Mouse (Mus musculus): Measurements from ENCODE around the gene Arfgef2. TPM values are rescaled to one million over a fixed set of nuclear protein-coding genes. Genes with fewer than 3 reads are reported as not detected.

The Arfgef2 gene
- total RNA-seq, 2 experiments from 2014 or later: 14.8 to 15.2 TPM

GRCm38 (mm10) chr2:166903719-166904282, 98.4 kb downstream of the Arfgef2 start:
- ATAC-seq (replicated peaks; ENCODE audit: poor library complexity): no peak

DNA sequence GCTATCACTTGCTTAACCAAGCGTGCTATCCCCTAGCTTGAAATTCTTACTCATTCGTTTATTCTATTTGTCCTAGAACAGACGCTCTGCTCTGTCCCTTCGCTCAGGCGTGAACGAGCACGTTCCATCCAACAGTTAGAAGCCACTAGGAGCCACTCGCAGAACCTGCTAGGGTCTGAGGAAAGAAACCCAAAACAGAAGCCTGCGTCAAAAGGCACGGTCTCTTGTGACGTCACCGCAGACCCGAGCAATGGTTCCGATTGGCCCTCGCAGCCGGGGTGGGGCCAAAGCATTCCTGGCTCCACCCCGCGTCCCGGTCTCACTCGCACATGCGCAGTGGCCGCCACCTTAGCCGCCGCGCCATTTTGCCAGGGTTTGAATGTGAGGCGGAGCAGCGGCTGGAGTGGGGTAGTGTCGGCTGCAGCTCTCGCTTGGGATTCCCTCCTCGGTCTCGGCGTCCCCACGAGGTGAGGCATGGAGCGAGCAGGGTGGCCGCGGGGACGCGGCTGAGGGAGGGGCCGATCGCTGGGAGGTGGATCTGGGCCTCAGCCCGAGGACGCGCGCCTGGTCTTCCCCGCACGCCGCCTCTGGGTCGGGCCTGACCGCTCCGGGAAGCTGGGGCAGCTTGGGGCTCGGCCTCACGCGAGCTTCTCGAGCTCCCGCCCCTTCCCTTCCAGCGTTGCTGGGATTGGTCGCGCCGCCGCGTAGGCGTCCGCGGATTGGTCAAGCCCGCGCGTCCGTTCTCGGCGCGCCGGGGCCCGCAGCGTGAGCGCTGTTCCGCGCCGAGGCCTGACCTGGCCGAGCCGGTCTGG, 100.5 kb downstream of the Arfgef2 start, which contains the start of gene Cse1l:
Cse1l (plus strand) TSS at position 330 of the 812 bp plus-strand sequence.
- peak; percentile 84 for ATAC-seq (replicated peaks; ENCODE audit: poor library complexity)

DNA sequence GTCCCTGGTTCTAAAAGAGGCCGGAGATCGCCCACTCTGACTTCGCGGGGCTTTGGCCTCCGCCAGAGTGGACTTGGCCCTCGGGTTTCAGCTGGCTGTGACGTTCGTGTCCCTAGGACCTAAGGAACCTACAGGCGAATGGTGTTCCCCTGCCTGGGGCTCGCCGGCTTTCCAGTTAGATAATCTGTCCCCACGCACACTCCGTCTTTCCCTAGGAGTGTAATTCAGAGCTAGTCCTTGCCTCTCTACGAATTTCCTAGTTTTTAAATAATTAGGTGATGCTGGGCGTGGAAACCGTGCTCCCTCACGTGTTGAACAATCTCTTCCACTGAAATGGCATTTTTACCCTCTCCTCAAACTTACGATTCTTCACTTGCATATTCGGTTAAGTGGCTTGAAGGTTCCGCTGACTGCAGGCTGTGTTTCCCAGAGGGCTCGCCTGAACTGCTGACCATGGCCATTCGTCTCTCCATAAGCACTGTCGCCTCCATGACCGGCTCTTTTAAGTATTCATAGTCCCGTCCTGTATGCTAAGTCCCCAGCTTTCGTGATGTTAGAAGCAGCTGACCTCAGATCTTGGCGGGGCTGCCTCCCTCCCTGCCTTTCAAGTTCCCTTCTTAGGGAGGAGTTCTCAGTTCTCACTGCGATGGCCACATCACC, 101.3 kb downstream of the Arfgef2 start:
- ATAC-seq (replicated peaks; ENCODE audit: poor library complexity): peak; percentile 12; the same call in 1 of the 2 replicates

DNA sequence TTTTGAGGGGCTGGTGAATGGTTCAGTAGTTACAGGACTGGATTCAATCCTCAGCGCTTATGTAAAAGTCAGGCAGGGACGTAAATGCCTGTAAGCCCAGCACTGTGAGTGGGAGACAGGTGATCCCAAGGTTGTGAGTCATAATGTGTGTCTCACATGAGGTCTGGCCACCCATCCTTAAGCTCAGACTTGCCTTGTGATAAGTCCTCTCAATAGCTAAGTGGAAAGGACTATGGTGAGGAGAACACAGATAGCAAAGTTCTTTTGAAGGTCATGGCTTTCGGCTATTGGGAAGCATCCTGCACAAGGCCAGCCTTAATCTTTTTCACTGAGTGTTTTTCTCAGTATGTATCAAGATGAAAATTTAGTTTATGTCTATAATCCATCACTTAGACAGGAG, 104.3 kb downstream of the Arfgef2 start:
- no peak for ATAC-seq (replicated peaks; ENCODE audit: poor library complexity)

- no peak for ATAC-seq (replicated peaks; ENCODE audit: poor library complexity)
Measured at GRCm38 (mm10) chr2:166910536-166910935, 105.1 kb downstream of the Arfgef2 start.

DNA sequence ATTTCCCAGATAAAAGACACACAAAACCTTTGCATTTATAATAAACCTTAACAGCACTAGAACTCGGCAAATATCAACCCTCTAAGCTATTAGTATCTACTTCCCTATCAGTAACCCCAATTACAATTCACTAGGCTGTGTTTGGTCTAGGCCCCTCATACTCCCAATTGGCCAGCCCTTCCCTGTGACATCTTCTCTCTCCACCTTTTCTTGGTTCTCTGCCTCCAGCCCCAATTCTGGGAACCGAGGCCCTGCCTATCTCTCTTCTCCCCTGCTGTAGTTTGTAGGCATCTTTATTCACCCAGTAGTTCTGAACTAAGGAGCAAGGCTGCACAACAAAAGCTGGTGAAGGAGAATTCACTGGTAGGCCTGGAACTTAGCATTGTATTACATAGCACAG, 118.6 kb downstream of the Arfgef2 start:
- ATAC-seq (replicated peaks; ENCODE audit: poor library complexity): no peak

- no peak for ATAC-seq (replicated peaks; ENCODE audit: poor library complexity)
Measured at GRCm38 (mm10) chr2:166933943-166934342, 128.6 kb downstream of the Arfgef2 start.

GRCm38 (mm10) chr2:166934416-166934815, 129.0 kb downstream of the Arfgef2 start:
- no peak for ATAC-seq (replicated peaks; ENCODE audit: poor library complexity)

GRCm38 (mm10) chr2:166935582-166935981, 130.2 kb downstream of the Arfgef2 start:
- no peak for ATAC-seq (replicated peaks; ENCODE audit: poor library complexity)

- ATAC-seq (replicated peaks; ENCODE audit: poor library complexity): no peak
Measured at GRCm38 (mm10) chr2:166936166-166936565, 130.8 kb downstream of the Arfgef2 start.

- ATAC-seq (replicated peaks; ENCODE audit: poor library complexity): no peak
Measured at GRCm38 (mm10) chr2:166943146-166943545, 137.8 kb downstream of the Arfgef2 start.

- ATAC-seq (replicated peaks; ENCODE audit: poor library complexity): no peak
Measured at GRCm38 (mm10) chr2:166944346-166944745, 139.0 kb downstream of the Arfgef2 start.

GRCm38 (mm10) chr2:166945456-166945855, 140.1 kb downstream of the Arfgef2 start:
- peak; percentile 71 for ATAC-seq (replicated peaks; ENCODE audit: poor library complexity)

Other genes with a start within 250 kb of the Arfgef2 start
- 18.9 and 22.3 TPM in 2 replicates for gene Prex1, start 91.8 kb upstream of the Arfgef2 start, total RNA-seq (2015)
- 16.4 and 18.2 TPM in 2 replicates for gene Prex1, start 91.8 kb upstream of the Arfgef2 start, total RNA-seq (2017)
- gene Trp53rkb, start 13.1 kb upstream of the Arfgef2 start, total RNA-seq (2015): 3.2 and 5.6 TPM in 2 replicates
- 1.1 and 2.5 TPM in 2 replicates for gene Trp53rkb, start 13.1 kb upstream of the Arfgef2 start, total RNA-seq (2017)
- 158 and 185 TPM in 2 replicates for gene Cse1l, start 100.5 kb downstream of the Arfgef2 start, total RNA-seq (2015)
- 116 and 151 TPM in 2 replicates for gene Cse1l, start 100.5 kb downstream of the Arfgef2 start, total RNA-seq (2017)
- 35.7 and 36.0 TPM in 2 replicates for gene Stau1, start 190.7 kb downstream of the Arfgef2 start, total RNA-seq (2015)
- gene Stau1, start 190.7 kb downstream of the Arfgef2 start, total RNA-seq (2017): 30.1 and 32.1 TPM in 2 replicates
- 34.4 and 35.0 TPM in 2 replicates for gene Ddx27, start 209.6 kb downstream of the Arfgef2 start, total RNA-seq (2015)
- gene Ddx27, start 209.6 kb downstream of the Arfgef2 start, total RNA-seq (2017): 105 and 132 TPM in 2 replicates